Mouse (Mus musculus) liver, embryonic 13.5 days (tissue): ENCODE measurements around the gene Ncf2. TPM values are rescaled to one million over a fixed set of nuclear protein-coding genes. Genes with fewer than 3 reads are reported as not detected.

Experiments
- ATAC-seq: fragments of 200-750 bp; cut with Nextera tagmentation; 2 replicates; pipeline ENCODE4 v1.8.0; 2017; ENCODE audit warnings: low read depth, mild to moderate bottlenecking, moderate number of reproducible peaks, moderate library complexity
- DNase-seq: peaks from one replicate; pipeline ENCODE4 v3.0.0; 2022
- H3K27ac ChIP-seq: fragments of 300-500 bp; sonication (generic); 2 replicates; pipeline ENCODE4 v1.5.1; 2015; ENCODE audit warnings: moderate library complexity, mild to moderate bottlenecking, inconsistent platforms
- H3K27me3 ChIP-seq: fragments of 300-500 bp; sonication (generic); 2 replicates; pipeline ENCODE4 v1.6.1; 2015; ENCODE audit warnings: mild to moderate bottlenecking, inconsistent platforms
- H3K36me3 ChIP-seq: fragments of 300-500 bp; sonication (generic); 2 replicates; pipeline ENCODE4 v1.6.1; 2015; ENCODE audit warnings: mild to moderate bottlenecking, inconsistent platforms
- H3K4me1 ChIP-seq: fragments of 300-500 bp; sonication (generic); replicated peaks from 2 replicates; pipeline ENCODE4 v1.6.1; 2015; ENCODE audit warnings: inconsistent platforms
- H3K4me2 ChIP-seq: fragments of 300-500 bp; sonication (generic); 2 replicates; pipeline ENCODE4 v1.6.1; 2015; ENCODE audit warnings: inconsistent platforms, mild to moderate bottlenecking, moderate library complexity
- H3K4me3 ChIP-seq: fragments of 300-500 bp; sonication (generic); replicated peaks from 2 replicates; pipeline ENCODE4 v1.5.1; 2015; ENCODE audit warnings: mild to moderate bottlenecking, inconsistent platforms
- H3K9ac ChIP-seq: fragments of 300-500 bp; sonication (generic); 2 replicates; pipeline ENCODE4 v1.6.1; 2015; ENCODE audit warnings: mild to moderate bottlenecking, inconsistent platforms
- H3K9me3 ChIP-seq: fragments of 300-500 bp; sonication (generic); replicated peaks from 2 replicates; pipeline ENCODE4 v1.6.1; 2016; ENCODE audit warnings: inconsistent platforms
- WGBS: fragments of 180-500 bp; shearing (Covaris S2); methylation state at CpG from one replicate; pipeline ENCODE4 v1.1.7; 2015; ENCODE audit not compliant: insufficient replicate concordance; 5-methylcytosine and 5-hydroxymethylcytosine counted together
- polyA plus RNA-seq: library from polyadenylated mRNA; unstranded; fragments of >200 nt; fragmentation: Nextera tagmentation; extraction: Ambion mirVana; gene quantifications from 2 replicates; pipeline ENCODE4 v1.2.1, GENCODE M21; 2015

The Ncf2 gene
- polyA plus RNA-seq, 1 experiment from 2014 or later = 8.6 TPM

- ATAC-seq (no peak), DNase-seq (no peak)
- Histone ChIP-seq H3K27me3 (no peaks in the 10 kb centered on the region), H3K27ac (no peak overlapping the region), H3K9me3 (no peaks in the 10 kb centered on the region), H3K36me3 (peaks cover 60% of the 10 kb centered on the region), H3K4me1 (no peaks in the 10 kb centered on the region), H3K9ac (no peak overlapping the region), H3K4me2 (no peak overlapping the region), H3K4me3 (no peak overlapping the region)
- WGBS = 58% methylated on average over 11 of the region's 11 CpGs
Measured at GRCm38 (mm10) chr1:152838026-152838702, 38.2 kb downstream of the Ncf2 start.

DNA sequence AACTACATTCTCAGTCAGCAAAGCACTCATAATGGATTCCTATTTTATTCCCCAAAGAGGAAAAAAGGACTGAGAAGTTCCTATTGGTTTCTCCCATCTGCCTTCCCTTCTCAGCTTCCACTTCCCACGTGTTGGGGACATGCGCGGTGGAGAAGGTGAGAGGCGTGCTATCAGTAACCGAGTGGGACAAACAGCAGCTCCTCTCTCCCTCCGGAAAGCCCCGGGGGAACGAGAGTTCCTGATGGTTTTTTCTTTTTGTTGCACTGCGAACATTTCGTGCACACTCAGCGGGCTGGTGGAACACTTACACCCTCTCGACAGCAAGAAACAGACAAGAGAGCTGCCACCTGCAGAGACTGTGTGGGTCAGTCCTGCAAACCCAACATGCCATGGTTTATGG lies 38.8 kb downstream of the Ncf2 start:
- peaks cover 67% of the 10 kb centered on the region for H3K36me3 ChIP-seq
- DNase-seq (no peak), ATAC-seq (no peak)
- H3K4me3 ChIP-seq = no peak overlapping the region
- no peaks in the 10 kb centered on the region for H3K9me3 ChIP-seq
- no peak overlapping the region for H3K4me2 ChIP-seq
- H3K27ac ChIP-seq = no peak overlapping the region
- H3K9ac ChIP-seq = no peak overlapping the region
- H3K4me1 ChIP-seq = no peaks in the 10 kb centered on the region
- WGBS = 86% methylated on average over 12 of the region's 12 CpGs
- H3K27me3 ChIP-seq = no peaks in the 10 kb centered on the region

DNA sequence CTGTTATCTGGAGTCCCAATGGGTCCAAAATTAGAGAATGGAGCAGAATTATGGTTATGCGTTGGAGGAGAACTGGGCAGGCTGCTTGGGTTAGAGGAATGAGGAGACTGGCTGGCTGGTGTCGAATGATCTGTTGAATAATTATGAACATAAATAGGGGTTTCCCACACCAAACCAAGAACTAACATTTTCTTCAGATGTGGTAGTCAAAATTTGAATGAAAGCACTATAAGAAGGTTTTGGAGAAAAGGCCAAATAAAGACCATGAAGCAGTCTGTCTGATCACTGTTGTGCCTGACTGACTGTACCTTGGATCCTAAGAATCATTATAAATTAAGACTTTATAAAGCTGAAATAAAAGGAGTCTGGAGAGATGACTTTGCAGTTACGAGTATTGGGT lies 40.3 kb downstream of the Ncf2 start:
- H3K4me2 ChIP-seq = no peak overlapping the region
- no peaks in the 10 kb centered on the region for H3K4me1 ChIP-seq
- no peak overlapping the region for H3K9ac ChIP-seq
- no peak for ATAC-seq
- no peaks in the 10 kb centered on the region for H3K9me3 ChIP-seq
- H3K27me3 ChIP-seq = no peaks in the 10 kb centered on the region
- H3K27ac ChIP-seq = no peak overlapping the region
- WGBS = 73% methylated on average over 3 of the region's 3 CpGs
- DNase-seq = no peak
- H3K4me3 ChIP-seq = no peak overlapping the region
- peaks cover 80% of the 10 kb centered on the region for H3K36me3 ChIP-seq

DNA sequence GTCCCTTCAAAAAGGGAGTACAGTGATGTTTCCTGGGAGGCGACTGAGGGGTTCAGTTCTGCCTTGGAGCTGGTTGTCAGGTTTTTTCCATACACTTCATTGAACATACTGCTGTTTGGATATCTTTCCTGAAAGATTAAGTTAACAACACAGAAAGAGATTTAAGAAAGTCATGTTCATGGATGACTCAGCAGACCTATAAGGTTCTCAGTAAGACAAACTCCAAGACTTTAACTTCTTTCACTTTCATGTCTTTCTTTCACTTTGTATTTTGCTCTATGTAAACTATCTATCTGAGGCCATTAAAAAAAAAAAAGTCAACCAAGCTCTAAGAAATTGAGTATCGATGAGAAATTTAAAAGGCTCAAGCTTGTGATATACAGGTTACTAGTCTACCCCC lies 41.1 kb downstream of the Ncf2 start:
- no peaks in the 10 kb centered on the region for H3K4me1 ChIP-seq
- no peak overlapping the region for H3K4me3 ChIP-seq
- ATAC-seq (no peak), DNase-seq (no peak)
- 80% methylated on average over 2 of the region's 2 CpGs for WGBS
- H3K4me2 ChIP-seq = no peak overlapping the region
- no peaks in the 10 kb centered on the region for H3K27me3 ChIP-seq
- no peak overlapping the region for H3K27ac ChIP-seq
- H3K36me3 ChIP-seq = peaks cover 84% of the 10 kb centered on the region
- H3K9ac ChIP-seq = no peak overlapping the region
- no peaks in the 10 kb centered on the region for H3K9me3 ChIP-seq

DNA sequence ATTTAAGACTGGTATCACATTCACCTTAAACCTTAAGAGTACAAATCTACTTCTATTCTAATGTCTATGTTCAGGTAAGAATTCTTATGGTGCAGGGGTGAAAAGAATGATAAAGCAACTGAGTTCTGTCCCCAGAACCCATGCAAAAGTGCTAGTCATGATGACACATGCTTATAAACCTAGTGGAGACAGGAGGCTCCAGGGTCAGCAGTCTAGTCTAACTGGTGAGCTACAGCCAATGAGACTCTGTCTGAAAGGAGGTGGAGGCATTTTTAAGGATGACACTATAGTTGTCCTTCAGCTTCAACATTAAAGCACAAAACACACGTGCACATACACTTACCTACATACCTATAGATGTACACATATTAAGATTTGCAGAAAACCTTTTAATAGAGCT lies 44.6 kb downstream of the Ncf2 start:
- ATAC-seq (peak; percentile 77), DNase-seq (no peak)
- Histone ChIP-seq H3K4me1 (no peaks in the 10 kb centered on the region), H3K4me3 (no peak overlapping the region), H3K9ac (no peak overlapping the region), H3K27me3 (no peaks in the 10 kb centered on the region), H3K9me3 (no peaks in the 10 kb centered on the region), H3K4me2 (no peak overlapping the region), H3K27ac (no peak overlapping the region), H3K36me3 (peaks cover 86% of the 10 kb centered on the region)
- WGBS = 71% methylated on average over 1 of the region's 1 CpGs

- H3K4me1 ChIP-seq = no peaks in the 10 kb centered on the region
- H3K9me3 ChIP-seq = no peaks in the 10 kb centered on the region
- H3K36me3 ChIP-seq = peaks cover 82% of the 10 kb centered on the region
- 80% methylated on average over 3 of the region's 3 CpGs for WGBS
- no peak overlapping the region for H3K27ac ChIP-seq
- H3K9ac ChIP-seq = no peak overlapping the region
- ATAC-seq = no peak
- DNase-seq = no peak
- no peak overlapping the region for H3K4me2 ChIP-seq
- no peaks in the 10 kb centered on the region for H3K27me3 ChIP-seq
- no peak overlapping the region for H3K4me3 ChIP-seq
Measured at GRCm38 (mm10) chr1:152845211-152845730, 45.3 kb downstream of the Ncf2 start.

GRCm38 (mm10) chr1:152846856-152847255 lies 46.9 kb downstream of the Ncf2 start:
- Histone ChIP-seq H3K36me3 (peaks cover 79% of the 10 kb centered on the region), H3K27me3 (no peaks in the 10 kb centered on the region), H3K4me3 (no peak overlapping the region), H3K9me3 (no peaks in the 10 kb centered on the region), H3K4me1 (no peaks in the 10 kb centered on the region), H3K27ac (no peak overlapping the region), H3K4me2 (no peak overlapping the region), H3K9ac (no peak overlapping the region)
- DNase-seq (no peak), ATAC-seq (no peak)
- WGBS = 88% methylated on average over 2 of the region's 2 CpGs

GRCm38 (mm10) chr1:152869901-152870300 lies 69.9 kb downstream of the Ncf2 start:
- 76% methylated on average over 6 of the region's 6 CpGs for WGBS
- Histone ChIP-seq H3K9ac (no peak overlapping the region), H3K4me2 (no peak overlapping the region), H3K27ac (no peak overlapping the region), H3K9me3 (no peaks in the 10 kb centered on the region), H3K4me1 (0 out of 2 replicates have a peak, but pooled peaks cover 6% of the 10 kb centered on the region), H3K36me3 (peaks cover 29% of the 10 kb centered on the region), H3K4me3 (no peak overlapping the region), H3K27me3 (no peaks in the 10 kb centered on the region)
- DNase-seq = no peak
- ATAC-seq = no peak

- Histone ChIP-seq H3K27ac (no peak overlapping the region), H3K9ac (no peak overlapping the region), H3K9me3 (no peaks in the 10 kb centered on the region), H3K36me3 (peaks cover 20% of the 10 kb centered on the region), H3K4me2 (no peak overlapping the region), H3K27me3 (no peaks in the 10 kb centered on the region), H3K4me3 (no peak overlapping the region), H3K4me1 (0 out of 2 replicates have a peak, but pooled peaks cover 6% of the 10 kb centered on the region)
- WGBS = 80% methylated on average over 3 of the region's 3 CpGs
- ATAC-seq (no peak), DNase-seq (no peak)
Measured at GRCm38 (mm10) chr1:152871031-152871430, 71.0 kb downstream of the Ncf2 start.

Other genes with a start within 250 kb of the Ncf2 start
- gene Apobec4, start 49.6 kb upstream of the Ncf2 start, polyA plus RNA-seq = not detected in 2 replicates
- 11.8 and 13.3 TPM in 2 replicates for gene Rgl1, start 33.8 kb upstream of the Ncf2 start, polyA plus RNA-seq
- 169 and 198 TPM in 2 replicates for gene Arpc5, start 33.7 kb upstream of the Ncf2 start, polyA plus RNA-seq
- gene Smg7, start 102.5 kb downstream of the Ncf2 start, polyA plus RNA-seq = 9.5 and 12.2 TPM in 2 replicates
- gene Nmnat2, start 154.8 kb downstream of the Ncf2 start, polyA plus RNA-seq = 0.09 and 0.17 TPM in 2 replicates